Mouse (Mus musculus): ENCODE data around the gene Tspan5.

- TF ChIP-seq CTCF (IDR thresholded peaks at IDR 0.05; ENCODE audit: low read depth) (no peak), EP300 (optimal IDR thresholded peaks at IDR 0.05) (no peak)
These were observed 77.9 kb downstream of the Tspan5 start for GRCm38 (mm10) chr3:138819862-138820261.
